Mouse (Mus musculus) erythroblast, embryonic 14.5 days (primary cell): ENCODE data around the gene Fubp3.

ENCODE experiments used
- GATA1 ChIP-seq: IDR thresholded peaks from 2 replicates; pipeline ENCODE4 v1.6.1; 2012; ENCODE audit warnings: low read length, inconsistent platforms, mixed read lengths
- TAL1 ChIP-seq: IDR thresholded peaks from 3 replicates; pipeline ENCODE4 v1.6.1; 2012; ENCODE audit warnings: low read length, inconsistent platforms, mixed read lengths

DNA sequence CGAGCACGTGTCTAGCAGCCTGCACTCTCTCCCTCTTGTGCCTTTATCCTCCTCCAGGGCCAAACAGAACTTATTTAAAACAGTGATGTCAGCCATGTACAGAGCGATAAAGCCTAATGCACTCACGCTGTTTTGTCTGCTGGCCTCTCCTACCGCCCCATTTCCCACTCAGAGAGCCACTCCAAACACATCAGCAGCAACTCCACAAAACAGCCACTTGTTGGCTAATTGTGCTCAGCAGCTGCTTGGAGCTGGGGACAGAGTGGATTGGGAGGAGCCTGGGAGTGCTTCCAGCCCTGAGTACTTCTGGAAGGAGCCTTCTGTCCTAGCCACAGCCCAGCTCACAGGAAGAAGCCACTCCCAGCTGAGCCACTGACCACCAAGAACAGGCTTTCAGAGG is 35.4 kb upstream of the Fubp3 start:
- TF ChIP-seq GATA1: no peak
- no peak for TF ChIP-seq TAL1
